Mouse (Mus musculus) CH12.LX (cell line): Measurements from ENCODE around the gene Trp73.

Experiments
- CTCF ChIP-seq, 2 experiments: IDR thresholded peaks in 1 of 2; conservative IDR thresholded peaks in 1 of 2; 2 replicates each; pipeline ENCODE4 v1.5.1; 2011 to 2012; ENCODE audit warnings: low read depth in 2 of 2, low read length in 2 of 2, improper control_type of control experiment in 1 of 2, inconsistent platforms in 1 of 2, mild to moderate bottlenecking in 1 of 2, moderate library complexity in 1 of 2
- EP300 ChIP-seq: IDR thresholded peaks from 2 replicates; pipeline ENCODE4 v1.6.1; 2011; ENCODE audit warnings: low read length, improper control_type of control experiment
- MAZ ChIP-seq: IDR thresholded peaks from 2 replicates; pipeline ENCODE4 v1.6.1; 2012; ENCODE audit warnings: low read depth, mild to moderate bottlenecking, inconsistent platforms, low read length, improper control_type of control experiment, moderate library complexity
- MYC ChIP-seq: IDR thresholded peaks from 2 replicates; pipeline ENCODE4 v1.6.1; 2011; ENCODE audit warnings: low read depth, mild to moderate bottlenecking, improper control_type of control experiment, low read length
- NELFE ChIP-seq: IDR thresholded peaks from 2 replicates; pipeline ENCODE4 v1.6.1; 2011; ENCODE audit warnings: low read depth, low read length, improper control_type of control experiment
- TCF12 ChIP-seq: IDR thresholded peaks from 2 replicates; pipeline ENCODE4 v1.6.1; 2014; ENCODE audit warnings: low read depth, mild to moderate bottlenecking, inconsistent platforms, low read length, improper control_type of control experiment
- ZC3H11A ChIP-seq: IDR thresholded peaks from 2 replicates; pipeline ENCODE4 v1.6.1; 2012; ENCODE audit warnings: low read depth, mild to moderate bottlenecking, inconsistent platforms, low read length, improper control_type of control experiment
- ZKSCAN1 ChIP-seq: IDR thresholded peaks from 2 replicates; pipeline ENCODE4 v1.6.1; 2012; ENCODE audit warnings: low read depth, inconsistent platforms, low read length, improper control_type of control experiment, borderline replicate concordance

GRCm38 (mm10) chr4:154171151-154171930 is 31.3 kb upstream of the Trp73 start:
- TF ChIP-seq EP300 (no peak), ZKSCAN1 (no peak), CTCF (conservative IDR thresholded peaks at IDR 0.05 in 1 of 2, IDR thresholded peaks at IDR 0.05 in 1 of 2; ENCODE audit: low read depth in 2 of 2, low read length in 2 of 2) (no peak), NELFE (no peak), ZC3H11A (no peak), MAZ (no peak), MYC (no peak), TCF12 (no peak)
